Mouse (Mus musculus): ENCODE measurements around the gene Ccdc57. TPM values are rescaled to one million over a fixed set of nuclear protein-coding genes. Genes with fewer than 3 reads are reported as not detected.

The Ccdc57 gene
- total and polyA plus RNA-seq, 3 experiments = 2.5 to 4.2 (median 2.8) TPM

GRCm38 (mm10) chr11:120971237-120971636 is 38.6 kb upstream of the Ccdc57 start:
- peaks cover 9% of the 10 kb centered on the region for H3K4me1 ChIP-seq (ENCODE audit: insufficient read depth, low read depth, low read length)
- ATAC-seq (ENCODE audit: extremely low read depth, insufficient number of reproducible peaks, low FRiP score, poor library complexity, severe bottlenecking) (no peak), DNase-seq (ENCODE audit: low spot score) (no peak)
- no peak overlapping the region for H3K4me3 ChIP-seq (ENCODE audit: low read depth, low read length)
- peaks cover 100% of the 10 kb centered on the region for H3K36me3 ChIP-seq (replicated peaks)
- TF ChIP-seq POLR2AphosphoS5 (IDR thresholded peaks at IDR 0.05; ENCODE audit: insufficient replicate concordance, low read depth, low read length) (no peak), GATA1 (IDR thresholded peaks at IDR 0.05; ENCODE audit: borderline replicate concordance, low read length) (no peak), CTCF (IDR thresholded peaks at IDR 0.05; ENCODE audit: low read depth, low read length) (no peak), TAL1 (conservative IDR thresholded peaks at IDR 0.05; ENCODE audit: low read depth, low read length) (no peak), GATA2 (IDR thresholded peaks at IDR 0.05; ENCODE audit: borderline replicate concordance, low read depth, low read length) (no peak)
- H3K9me3 ChIP-seq (replicated peaks) = no peaks in the 10 kb centered on the region
- H3K27me3 ChIP-seq (ENCODE audit: insufficient read depth, low read length) = no peaks in the 10 kb centered on the region

DNA sequence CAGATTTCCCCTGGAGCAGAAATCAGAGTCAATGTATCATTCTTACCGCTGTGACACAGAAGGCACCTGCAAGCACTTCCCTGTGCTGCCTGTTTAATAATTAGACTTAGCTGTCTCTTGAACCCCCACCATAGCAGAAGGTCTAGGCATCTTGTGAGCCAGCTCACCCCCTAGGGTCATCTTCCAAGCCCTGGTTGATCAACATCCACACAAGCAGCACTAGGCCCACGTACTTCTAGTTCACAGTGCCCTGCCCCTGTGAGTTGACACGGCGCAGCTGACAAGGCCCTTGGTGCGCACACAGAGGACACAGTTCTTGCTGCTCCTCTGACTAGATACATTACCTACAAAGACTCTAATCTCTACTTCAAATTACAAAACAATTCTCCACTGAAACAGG is 37.1 kb upstream of the Ccdc57 start:
- Histone ChIP-seq H3K4me1 (ENCODE audit: insufficient read depth, low read depth, low read length) (peaks cover 5% of the 10 kb centered on the region; the same call in 1 of the 2 replicates), H3K27me3 (ENCODE audit: insufficient read depth, low read length) (no peaks in the 10 kb centered on the region), H3K4me3 (ENCODE audit: low read depth, low read length) (no peak overlapping the region), H3K9me3 (replicated peaks) (no peaks in the 10 kb centered on the region), H3K36me3 (replicated peaks) (peaks cover 100% of the 10 kb centered on the region)
- DNase-seq (ENCODE audit: low spot score) (no peak), ATAC-seq (ENCODE audit: extremely low read depth, insufficient number of reproducible peaks, low FRiP score, poor library complexity, severe bottlenecking) (no peak)
- no peak for TF ChIP-seq POLR2AphosphoS5 (IDR thresholded peaks at IDR 0.05; ENCODE audit: insufficient replicate concordance, low read depth, low read length)
- TF ChIP-seq CTCF (IDR thresholded peaks at IDR 0.05; ENCODE audit: low read depth, low read length) = no peak
- no peak for TF ChIP-seq TAL1 (conservative IDR thresholded peaks at IDR 0.05; ENCODE audit: low read depth, low read length)
- no peak for TF ChIP-seq GATA2 (IDR thresholded peaks at IDR 0.05; ENCODE audit: borderline replicate concordance, low read depth, low read length)
- TF ChIP-seq GATA1 (IDR thresholded peaks at IDR 0.05; ENCODE audit: borderline replicate concordance, low read length) = no peak

GRCm38 (mm10) chr11:120965587-120965986 is 32.9 kb upstream of the Ccdc57 start:
- DNase-seq (ENCODE audit: low spot score) (no peak), ATAC-seq (ENCODE audit: extremely low read depth, insufficient number of reproducible peaks, low FRiP score, poor library complexity, severe bottlenecking) (no peak)
- no peaks in the 10 kb centered on the region for H3K27me3 ChIP-seq (ENCODE audit: insufficient read depth, low read length)
- no peak overlapping the region for H3K4me3 ChIP-seq (ENCODE audit: low read depth, low read length)
- TF ChIP-seq GATA1 (IDR thresholded peaks at IDR 0.05; ENCODE audit: borderline replicate concordance, low read length) = no peak
- no peak for TF ChIP-seq TAL1 (conservative IDR thresholded peaks at IDR 0.05; ENCODE audit: low read depth, low read length)
- peaks cover 100% of the 10 kb centered on the region for H3K36me3 ChIP-seq (replicated peaks)
- H3K9me3 ChIP-seq (replicated peaks) = no peaks in the 10 kb centered on the region
- peaks cover 21% of the 10 kb centered on the region; the same call in 1 of the 2 replicates for H3K4me1 ChIP-seq (ENCODE audit: insufficient read depth, low read depth, low read length)

GRCm38 (mm10) chr11:120964195-120965157 is 31.8 kb upstream of the Ccdc57 start:
- Histone ChIP-seq H3K36me3 (replicated peaks) (peaks cover 100% of the 10 kb centered on the region), H3K4me1 (ENCODE audit: insufficient read depth, low read depth, low read length) (peaks cover 27% of the 10 kb centered on the region), H3K27me3 (ENCODE audit: insufficient read depth, low read length) (no peaks in the 10 kb centered on the region), H3K9me3 (replicated peaks) (no peaks in the 10 kb centered on the region), H3K4me3 (ENCODE audit: low read depth, low read length) (no peak overlapping the region)
- DNase-seq (ENCODE audit: low spot score) (no peak), ATAC-seq (ENCODE audit: extremely low read depth, insufficient number of reproducible peaks, low FRiP score, poor library complexity, severe bottlenecking) (no peak)
- TF ChIP-seq POLR2AphosphoS5 (IDR thresholded peaks at IDR 0.05; ENCODE audit: insufficient replicate concordance, low read depth, low read length) = no peak; the same call in 1 of the 2 replicates
- TF ChIP-seq GATA1 (IDR thresholded peaks at IDR 0.05; ENCODE audit: borderline replicate concordance, low read length) = no peak
- TF ChIP-seq GATA2 (IDR thresholded peaks at IDR 0.05; ENCODE audit: borderline replicate concordance, low read depth, low read length) = no peak
- TF ChIP-seq TAL1 (conservative IDR thresholded peaks at IDR 0.05; ENCODE audit: low read depth, low read length) = no peak
- no peak for TF ChIP-seq CTCF (IDR thresholded peaks at IDR 0.05; ENCODE audit: low read depth, low read length)

DNA sequence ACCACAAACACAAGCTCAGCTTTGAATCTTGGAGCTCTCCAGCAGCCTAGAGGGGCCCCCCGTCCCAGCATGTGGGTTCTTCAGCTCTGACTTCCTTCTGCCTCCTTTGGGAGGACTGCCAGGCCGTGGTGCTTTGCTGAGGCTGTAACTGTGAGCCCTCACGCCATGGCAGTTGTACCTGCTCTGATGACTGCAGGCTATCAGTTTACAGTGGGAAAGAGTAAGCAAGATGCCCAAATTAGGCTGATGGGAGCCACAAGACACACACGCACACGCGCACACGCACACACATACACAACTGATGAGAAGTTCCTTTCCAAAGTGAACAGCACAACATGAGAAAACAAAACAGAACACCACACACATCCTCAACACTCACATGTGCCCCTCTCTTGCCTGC is 30.2 kb upstream of the Ccdc57 start:
- peaks cover 41% of the 10 kb centered on the region for H3K4me1 ChIP-seq (ENCODE audit: insufficient read depth, low read depth, low read length)
- no peak for DNase-seq (ENCODE audit: low spot score)
- H3K9me3 ChIP-seq (replicated peaks) = no peaks in the 10 kb centered on the region
- ATAC-seq (ENCODE audit: extremely low read depth, insufficient number of reproducible peaks, low FRiP score, poor library complexity, severe bottlenecking) = no peak
- no peaks in the 10 kb centered on the region for H3K27me3 ChIP-seq (ENCODE audit: insufficient read depth, low read length)
- H3K36me3 ChIP-seq (replicated peaks) = peaks cover 100% of the 10 kb centered on the region
- no peak overlapping the region for H3K4me3 ChIP-seq (ENCODE audit: low read depth, low read length)
- TF ChIP-seq CTCF (IDR thresholded peaks at IDR 0.05; ENCODE audit: low read depth, low read length) = no peak
- TF ChIP-seq POLR2AphosphoS5 (IDR thresholded peaks at IDR 0.05; ENCODE audit: insufficient replicate concordance, low read depth, low read length) = no peak
- TF ChIP-seq GATA1 (IDR thresholded peaks at IDR 0.05; ENCODE audit: borderline replicate concordance, low read length) = no peak
- TF ChIP-seq TAL1 (conservative IDR thresholded peaks at IDR 0.05; ENCODE audit: low read depth, low read length) = no peak
- TF ChIP-seq GATA2 (IDR thresholded peaks at IDR 0.05; ENCODE audit: borderline replicate concordance, low read depth, low read length) = no peak

DNA sequence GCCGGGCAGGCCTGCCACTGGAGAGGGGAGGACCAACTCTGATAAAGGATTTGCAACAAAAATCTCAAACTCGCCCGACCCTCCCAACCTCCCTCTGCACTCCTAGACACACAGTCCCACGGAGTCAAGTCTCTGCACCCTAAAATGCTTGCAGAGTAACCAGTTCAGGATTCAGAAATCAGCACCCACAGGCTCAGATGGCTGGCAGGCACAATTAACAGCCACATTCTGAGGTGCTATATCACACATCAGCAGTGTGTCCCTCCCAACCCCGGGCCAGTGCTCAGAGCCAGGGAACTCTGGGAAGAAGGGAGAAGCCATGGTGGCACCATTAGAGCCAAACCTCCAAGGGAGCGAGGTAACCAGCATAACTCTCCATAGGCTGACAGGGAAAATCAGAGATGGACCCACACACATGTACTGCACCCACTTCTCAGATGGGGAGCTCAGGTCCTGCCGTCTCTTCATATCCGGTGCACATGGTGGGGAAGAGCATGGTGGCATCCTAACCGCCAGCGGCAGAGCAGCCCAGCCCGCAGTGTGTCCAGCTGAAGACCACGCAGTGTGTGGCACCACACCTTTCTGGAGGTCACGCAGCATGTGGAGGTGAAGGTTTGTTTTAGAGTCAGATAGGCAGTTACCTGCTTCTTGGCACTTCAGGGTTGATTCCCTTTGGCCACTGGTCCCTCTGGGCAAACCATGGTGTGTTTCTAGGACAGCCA is 29.5 kb upstream of the Ccdc57 start:
- no peaks in the 10 kb centered on the region for H3K27me3 ChIP-seq (ENCODE audit: insufficient read depth, low read length)
- H3K36me3 ChIP-seq (replicated peaks) = peaks cover 100% of the 10 kb centered on the region
- peaks cover 46% of the 10 kb centered on the region for H3K4me1 ChIP-seq (ENCODE audit: insufficient read depth, low read depth, low read length)

More for the DNA sequence above, 29.5 kb upstream of the Ccdc57 start:
- DNase-seq (ENCODE audit: low spot score) (no peak), ATAC-seq (ENCODE audit: extremely low read depth, insufficient number of reproducible peaks, low FRiP score, poor library complexity, severe bottlenecking) (no peak)
- no peak for TF ChIP-seq TAL1 (conservative IDR thresholded peaks at IDR 0.05; ENCODE audit: low read depth, low read length)
- TF ChIP-seq GATA1 (IDR thresholded peaks at IDR 0.05; ENCODE audit: borderline replicate concordance, low read length) = no peak
- TF ChIP-seq GATA2 (IDR thresholded peaks at IDR 0.05; ENCODE audit: borderline replicate concordance, low read depth, low read length) = no peak
- TF ChIP-seq POLR2AphosphoS5 (IDR thresholded peaks at IDR 0.05; ENCODE audit: insufficient replicate concordance, low read depth, low read length) = no peak; the same call in 1 of the 2 replicates
- no peak for TF ChIP-seq CTCF (IDR thresholded peaks at IDR 0.05; ENCODE audit: low read depth, low read length)
- Histone ChIP-seq H3K4me3 (ENCODE audit: low read depth, low read length) (no peak overlapping the region), H3K9me3 (replicated peaks) (no peaks in the 10 kb centered on the region)
